Mouse (Mus musculus) ES-E14 (cell line): ENCODE measurements around the gene Rnf220. TPM values are rescaled to one million over a fixed set of nuclear protein-coding genes. Genes with fewer than 3 reads are reported as not detected.

Source experiments
- DNase-seq: peaks from one replicate; pipeline ENCODE4 v3.0.0-alpha.2; 2013; ENCODE audit warnings: low read depth, low spot score
- H3K27ac ChIP-seq: 2 replicates; pipeline ENCODE4 v1.5.1; 2012; ENCODE audit warnings: low read depth, mild to moderate bottlenecking, low read length, moderate library complexity, mixed read lengths; ENCODE audit not compliant: poor library complexity, insufficient read depth, severe bottlenecking
- H3K36me3 ChIP-seq: 2 replicates; pipeline ENCODE4 v1.6.1; 2012; ENCODE audit warnings: mild to moderate bottlenecking, low read length, moderate library complexity, mixed read lengths; ENCODE audit not compliant: control insufficient read depth, poor library complexity, insufficient read depth, severe bottlenecking
- H3K4me1 ChIP-seq, 2 experiments: fragments of 150-350 bp in 1 of 2; sonication (generic) in 1 of 2; 2 replicates each; pipeline ENCODE4 v1.6.1; 2012; ENCODE audit warnings: low read length in 2 of 2, mild to moderate bottlenecking in 1 of 2, mixed read lengths in 1 of 2; ENCODE audit not compliant: control insufficient read depth in 2 of 2, insufficient read depth in 2 of 2, poor library complexity in 1 of 2
- H3K4me3 ChIP-seq, 2 experiments: fragments of 150-350 bp in 1 of 2; sonication (generic) in 1 of 2; 2 replicates each; pipeline ENCODE4 v1.5.1; 2012; ENCODE audit warnings: low read length in 2 of 2, low read depth in 1 of 2, mild to moderate bottlenecking in 1 of 2, mixed read lengths in 1 of 2; ENCODE audit not compliant: insufficient read depth in 1 of 2, poor library complexity in 1 of 2, severe bottlenecking in 1 of 2
- H3K9ac ChIP-seq: 2 replicates; pipeline ENCODE4 v1.6.1; 2012; ENCODE audit warnings: low read depth, mild to moderate bottlenecking, low read length, mixed read lengths; ENCODE audit not compliant: poor library complexity, insufficient read depth, severe bottlenecking
- H3K9me3 ChIP-seq: fragments of 150-350 bp; sonication (generic); 2 replicates; pipeline ENCODE4 v1.6.1; 2012; ENCODE audit warnings: low read depth, mild to moderate bottlenecking, low read length; ENCODE audit not compliant: control insufficient read depth, insufficient read depth
- CHD2 ChIP-seq: IDR thresholded peaks from 2 replicates; pipeline ENCODE4 v1.6.1; 2014; ENCODE audit warnings: mild to moderate bottlenecking, low read depth, low read length, inconsistent platforms
- HCFC1 ChIP-seq: IDR thresholded peaks from 2 replicates; pipeline ENCODE4 v1.6.1; 2012; ENCODE audit warnings: low read length, inconsistent platforms, borderline replicate concordance; ENCODE audit not compliant: insufficient read depth
- MAFK ChIP-seq: IDR thresholded peaks from 2 replicates; pipeline ENCODE4 v1.6.1; 2014; ENCODE audit warnings: mild to moderate bottlenecking, low read depth, low read length, inconsistent platforms; ENCODE audit not compliant: insufficient read depth
- ZC3H11A ChIP-seq: IDR thresholded peaks from 2 replicates; pipeline ENCODE4 v1.6.1; 2012; ENCODE audit warnings: low read depth, mild to moderate bottlenecking, inconsistent platforms, low read length, borderline replicate concordance
- ZNF384 ChIP-seq: IDR thresholded peaks from 2 replicates; pipeline ENCODE4 v1.6.1; 2012; ENCODE audit warnings: low read depth, low read length, inconsistent platforms
- in situ Hi-C, 2 experiments: fragments of 600-800 bp; cut with MboI; formaldehyde crosslinking; loops; one replicate each; pipeline ENCODE4 v1.15.1; 2025; ENCODE audit warnings: low sequenced_read_pairs in 2 of 2, inconsistent platforms in 1 of 2; ENCODE audit not compliant: unreplicated experiment in 2 of 2
- total RNA-seq: library from RNA; depleted of rRNA; stranded (reverse); fragments of 300-350 nt; gene quantifications from 2 replicates; pipeline ENCODE4 v1.2.3, GENCODE M21; 2012

The Rnf220 gene
- total RNA-seq, 1 experiment: 130 TPM

DNA sequence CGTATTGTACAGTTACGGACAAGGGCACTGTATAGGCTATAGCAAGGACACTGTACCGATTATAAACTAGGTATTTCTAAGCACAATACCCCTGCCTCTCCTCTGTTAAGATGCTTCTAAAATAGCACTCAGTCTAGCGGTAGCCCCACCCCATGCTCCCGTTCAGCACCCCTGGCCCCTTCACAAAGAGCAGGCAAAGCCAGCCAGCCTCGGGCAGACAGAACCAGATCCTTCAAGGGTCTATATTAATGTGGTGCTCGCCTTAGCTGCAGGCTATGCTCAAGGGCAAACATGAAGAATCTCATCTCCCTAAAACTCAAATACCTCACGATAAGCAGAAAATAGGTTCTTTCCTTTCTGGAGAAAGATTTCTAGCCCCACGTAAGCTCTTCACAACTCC lies 67.2 kb downstream of the Rnf220 start:
- H3K4me1 ChIP-seq: peaks cover 3 to 11% of the 10 kb centered on the region in 2 experiments; a peak in 3 of 4 replicates
- no peak overlapping the region for H3K9ac ChIP-seq
- H3K36me3 ChIP-seq: no peaks in the 10 kb centered on the region
- no peak overlapping the region for H3K27ac ChIP-seq
- H3K9me3 ChIP-seq: no peaks in the 10 kb centered on the region
- TF ChIP-seq ZC3H11A (no peak), MAFK (no peak), HCFC1 (no peak), CHD2 (no peak), ZNF384 (no peak)
- in situ Hi-C loops: no loop called here
- no peak overlapping the region for H3K4me3 ChIP-seq
- DNase-seq: peak; percentile 51

DNA sequence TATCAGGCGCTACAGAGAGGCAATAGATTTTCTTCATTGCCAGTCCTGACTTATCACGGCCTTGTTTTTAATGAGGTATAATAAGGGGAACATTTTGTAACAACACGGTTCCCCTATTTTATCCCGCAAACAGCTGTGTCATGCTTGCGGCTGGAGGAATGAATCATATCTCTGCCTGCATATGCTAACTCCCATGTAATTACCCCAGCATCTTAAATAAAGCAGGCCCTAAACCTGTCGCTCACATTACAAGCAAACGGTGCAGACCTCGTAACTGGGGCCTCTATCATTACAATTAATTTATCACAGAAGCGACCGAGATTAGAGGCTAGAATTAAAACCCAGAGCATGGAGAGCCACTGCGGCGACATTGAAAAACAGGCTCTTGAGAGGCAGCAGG lies 69.3 kb downstream of the Rnf220 start:
- Histone ChIP-seq H3K36me3 (no peaks in the 10 kb centered on the region), H3K9ac (no peak overlapping the region), H3K27ac (no peak overlapping the region), H3K4me3 (no peak overlapping the region), H3K4me1 (peaks cover 3 to 11% of the 10 kb centered on the region in 2 experiments; a peak in 3 of 4 replicates), H3K9me3 (no peaks in the 10 kb centered on the region)
- DNase-seq: no peak
- in situ Hi-C loops: no loop called here
- TF ChIP-seq HCFC1: no peak
- no peak for TF ChIP-seq CHD2
- TF ChIP-seq MAFK: no peak
- no peak for TF ChIP-seq ZC3H11A
- TF ChIP-seq ZNF384: no peak

DNA sequence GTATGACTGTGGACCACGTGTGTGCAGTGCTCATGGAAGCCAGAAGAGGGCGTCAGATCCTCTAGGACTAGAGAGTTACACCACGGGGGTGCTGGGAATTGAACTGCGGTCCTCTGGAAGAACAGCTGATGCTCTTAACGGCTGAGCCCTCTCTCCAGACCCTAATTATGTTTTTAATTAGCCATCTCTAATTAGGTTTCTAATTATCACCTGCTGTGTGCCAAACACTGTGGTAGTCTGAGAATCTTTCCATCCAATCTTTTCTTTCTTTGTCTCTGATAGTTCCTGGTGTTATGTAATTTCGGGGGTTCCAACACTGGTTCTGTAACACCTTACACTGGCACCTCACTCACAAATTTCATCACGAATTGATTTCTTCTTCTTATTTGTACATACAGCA lies 75.8 kb downstream of the Rnf220 start:
- in situ Hi-C loops: no loop called here
- no peaks in the 10 kb centered on the region; the same call in 1 of the 2 replicates for H3K36me3 ChIP-seq
- peaks cover under 1 to 4% of the 10 kb centered on the region in 2 experiments; a peak in 2 of 4 replicates for H3K4me1 ChIP-seq
- H3K4me3 ChIP-seq: no peak overlapping the region
- H3K27ac ChIP-seq: no peak overlapping the region
- DNase-seq: no peak
- H3K9me3 ChIP-seq: no peaks in the 10 kb centered on the region
- no peak overlapping the region for H3K9ac ChIP-seq
- TF ChIP-seq ZC3H11A (0 out of 2 replicates have a peak, but pooled peaks have one; percentile 8), HCFC1 (no peak)

DNA sequence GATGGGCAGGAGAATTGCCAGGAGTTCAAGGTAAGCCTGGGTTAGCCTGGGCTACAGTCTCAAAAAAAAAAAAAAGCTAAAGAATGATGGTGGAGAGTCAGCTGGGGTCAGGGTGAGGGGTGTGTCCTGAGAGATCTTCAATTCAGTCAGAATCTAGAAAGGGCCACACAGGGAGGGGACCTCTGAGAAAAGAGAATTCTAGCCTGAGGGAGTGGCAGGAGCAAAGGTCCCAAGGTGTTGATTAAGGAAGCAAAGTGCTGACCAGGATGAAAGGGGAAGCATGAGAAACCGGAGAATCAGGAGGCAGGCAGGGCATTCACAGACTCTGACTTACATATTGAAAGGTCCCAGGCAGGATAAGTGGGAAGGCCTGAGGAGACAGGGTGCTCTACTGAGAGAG lies 80.0 kb downstream of the Rnf220 start:
- peaks cover 21 to 27% of the 10 kb centered on the region in 2 experiments for H3K4me1 ChIP-seq
- no peaks in the 10 kb centered on the region for H3K9me3 ChIP-seq
- in situ Hi-C loops: no loop called here
- H3K27ac ChIP-seq: no peak overlapping the region
- H3K36me3 ChIP-seq: no peaks in the 10 kb centered on the region; the same call in 1 of the 2 replicates
- no peak overlapping the region for H3K9ac ChIP-seq
- no peak for DNase-seq
- no peak for TF ChIP-seq MAFK
- peak; percentile 71; the same call in 1 of the 2 replicates for TF ChIP-seq ZNF384
- no peak for TF ChIP-seq HCFC1
- no peak overlapping the region for H3K4me3 ChIP-seq

DNA sequence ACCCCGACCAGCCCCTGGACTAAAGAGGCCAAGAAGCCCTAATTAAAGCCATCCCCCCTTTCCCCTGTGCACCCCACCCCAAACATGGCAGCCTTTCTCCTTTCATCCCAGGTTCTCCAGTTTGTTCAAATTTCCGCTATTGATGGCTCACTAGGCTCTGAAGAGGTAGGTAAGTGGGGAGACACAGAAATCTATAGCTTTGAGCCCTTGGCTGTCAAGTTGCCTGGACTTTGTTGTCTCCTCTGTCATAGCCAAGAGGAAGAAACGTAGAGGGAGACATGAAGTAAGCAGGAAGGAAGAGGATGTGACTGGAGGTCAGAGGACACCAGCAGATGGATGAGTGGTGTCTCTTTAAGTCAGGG lies 86.8 kb downstream of the Rnf220 start:
- peaks cover 25 to 62% of the 10 kb centered on the region in 2 experiments for H3K4me1 ChIP-seq
- TF ChIP-seq MAFK (no peak), ZNF384 (no peak), ZC3H11A (no peak), CHD2 (no peak), HCFC1 (no peak)
- H3K36me3 ChIP-seq: no peaks in the 10 kb centered on the region
- in situ Hi-C loops: no loop called here
- H3K4me3 ChIP-seq: no peak overlapping the region
- H3K9me3 ChIP-seq: no peaks in the 10 kb centered on the region
- H3K27ac ChIP-seq: no peak overlapping the region
- H3K9ac ChIP-seq: no peak overlapping the region
- no peak for DNase-seq
